Mouse (Mus musculus) kidney, postnatal 0 days (tissue): ENCODE measurements around the gene Ifngr2. TPM values are rescaled to one million over a fixed set of nuclear protein-coding genes. Genes with fewer than 3 reads are reported as not detected.

Source experiments
- ATAC-seq: fragments of 200-750 bp; cut with Nextera tagmentation; replicated peaks from 2 replicates; pipeline ENCODE4 v1.8.0; 2017; ENCODE audit warnings: low read depth, moderate number of reproducible peaks, moderate TSS enrichment, moderate library complexity; ENCODE audit not compliant: low FRiP score
- DNase-seq: peaks from one replicate; pipeline ENCODE4 v3.0.0-alpha.2; 2016; ENCODE audit warnings: low spot score
- H3K27ac ChIP-seq: fragments of 300-500 bp; sonication (generic); 2 replicates; pipeline ENCODE4 v1.5.1; 2014; ENCODE audit warnings: mild to moderate bottlenecking
- H3K27me3 ChIP-seq: fragments of 300-500 bp; sonication (generic); 2 replicates; pipeline ENCODE4 v1.6.1; 2014; ENCODE audit warnings: low read length, mixed read lengths; ENCODE audit not compliant: insufficient read depth
- H3K36me3 ChIP-seq: fragments of 300-500 bp; sonication (generic); 2 replicates; pipeline ENCODE4 v1.6.1; 2014; ENCODE audit warnings: low read length, mixed read lengths; ENCODE audit not compliant: insufficient read depth
- H3K4me1 ChIP-seq: fragments of 300-500 bp; sonication (generic); replicated peaks from 2 replicates; pipeline ENCODE4 v1.6.1; 2014; ENCODE audit warnings: antibody characterized with exemption, low read length, mixed read lengths; ENCODE audit not compliant: insufficient read depth
- H3K4me2 ChIP-seq: fragments of 300-500 bp; sonication (generic); 2 replicates; pipeline ENCODE4 v1.6.1; 2014; ENCODE audit warnings: mild to moderate bottlenecking, low read length, moderate library complexity, mixed read lengths
- H3K4me3 ChIP-seq: fragments of 300-500 bp; sonication (generic); replicated peaks from 2 replicates; pipeline ENCODE4 v1.5.1; 2014; ENCODE audit warnings: low read depth, low read length
- H3K9ac ChIP-seq: fragments of 300-500 bp; sonication (generic); 2 replicates; pipeline ENCODE4 v1.6.1; 2014; ENCODE audit warnings: low read depth, low read length
- H3K9me3 ChIP-seq: fragments of 300-500 bp; sonication (generic); replicated peaks from 2 replicates; pipeline ENCODE4 v1.6.1; 2016; ENCODE audit warnings: low read length, inconsistent platforms, mixed read lengths
- CTCF ChIP-seq: IDR thresholded peaks from 2 replicates; pipeline ENCODE4 v1.5.1; 2016; ENCODE audit warnings: antibody characterized with exemption, low read depth, mild to moderate bottlenecking, moderate library complexity
- WGBS: fragments of 180-500 bp; shearing (Covaris S2); extraction: QIAGEN DNeasy Blood & Tissue Kit; methylation state at CpG from one replicate; pipeline ENCODE4 v1.1.7; 2014; 5-methylcytosine and 5-hydroxymethylcytosine counted together
- polyA plus RNA-seq: library from polyadenylated mRNA; unstranded; fragments of >200 nt; fragmentation: Nextera tagmentation; extraction: Ambion mirVana; gene quantifications from 2 replicates; pipeline ENCODE4 v1.2.1, GENCODE M21; 2015

Gene Ifngr2
- polyA plus RNA-seq, 1 experiment from 2014 or later = 42.6 TPM

- 0 out of 2 replicates have a peak, but pooled peaks cover 8% of the 10 kb centered on the region for H3K36me3 ChIP-seq
- no peak overlapping the region for H3K9ac ChIP-seq
- no peak overlapping the region for H3K27ac ChIP-seq
- TF ChIP-seq CTCF = peak; percentile 74
- no peak overlapping the region for H3K4me2 ChIP-seq
- H3K27me3 ChIP-seq = no peaks in the 10 kb centered on the region
- 74% methylated on average over 2 of the region's 2 CpGs for WGBS
- H3K4me3 ChIP-seq = no peak overlapping the region
- no peak for ATAC-seq
- no peaks in the 10 kb centered on the region for H3K4me1 ChIP-seq
- H3K9me3 ChIP-seq = no peaks in the 10 kb centered on the region
- DNase-seq = peak; percentile 50
These were observed 35.4 kb downstream of the Ifngr2 start for GRCm38 (mm10) chr16:91582307-91582706.

- Histone ChIP-seq H3K4me3 (no peak overlapping the region), H3K27me3 (no peaks in the 10 kb centered on the region), H3K36me3 (0 out of 2 replicates have a peak, but pooled peaks cover 7% of the 10 kb centered on the region), H3K9me3 (no peaks in the 10 kb centered on the region), H3K9ac (no peak overlapping the region), H3K4me2 (no peak overlapping the region), H3K4me1 (peaks cover 7% of the 10 kb centered on the region; the same call in 1 of the 2 replicates), H3K27ac (peak overlapping the region; percentile 47; the same call in 1 of the 2 replicates)
- ATAC-seq (peak; percentile 70), DNase-seq (no peak)
- no peak for TF ChIP-seq CTCF
- 69% methylated on average over 5 of the region's 5 CpGs for WGBS
These were observed 38.7 kb downstream of the Ifngr2 start for GRCm38 (mm10) chr16:91585617-91586016.

DNA sequence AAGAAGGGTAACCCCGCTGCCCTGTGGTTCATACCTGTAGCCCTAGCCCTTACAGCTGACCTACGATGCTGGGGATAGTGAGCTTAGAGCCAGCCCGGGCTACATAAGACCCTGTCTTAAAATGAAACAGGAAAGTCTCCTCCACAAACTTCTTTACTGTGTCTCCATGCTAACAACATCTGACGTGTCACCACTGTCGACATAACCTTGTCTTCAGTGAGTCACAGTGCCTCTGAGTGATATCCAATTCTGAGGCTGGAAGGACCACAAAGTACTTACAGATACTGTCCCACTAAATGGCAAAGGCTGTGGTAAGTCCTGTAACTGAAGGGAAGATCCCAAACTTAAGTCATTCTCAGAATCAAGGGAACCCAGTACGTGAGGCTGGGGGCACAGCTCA, 39.4 kb downstream of the Ifngr2 start:
- Histone ChIP-seq H3K4me2 (no peak overlapping the region), H3K4me3 (no peak overlapping the region), H3K36me3 (0 out of 2 replicates have a peak, but pooled peaks cover 3% of the 10 kb centered on the region), H3K27ac (no peak overlapping the region), H3K9ac (no peak overlapping the region), H3K27me3 (no peaks in the 10 kb centered on the region), H3K9me3 (no peaks in the 10 kb centered on the region), H3K4me1 (peaks cover 8% of the 10 kb centered on the region; the same call in 1 of the 2 replicates)
- WGBS = 92% methylated on average over 6 of the region's 6 CpGs
- ATAC-seq (no peak), DNase-seq (no peak)
- TF ChIP-seq CTCF = no peak

DNA sequence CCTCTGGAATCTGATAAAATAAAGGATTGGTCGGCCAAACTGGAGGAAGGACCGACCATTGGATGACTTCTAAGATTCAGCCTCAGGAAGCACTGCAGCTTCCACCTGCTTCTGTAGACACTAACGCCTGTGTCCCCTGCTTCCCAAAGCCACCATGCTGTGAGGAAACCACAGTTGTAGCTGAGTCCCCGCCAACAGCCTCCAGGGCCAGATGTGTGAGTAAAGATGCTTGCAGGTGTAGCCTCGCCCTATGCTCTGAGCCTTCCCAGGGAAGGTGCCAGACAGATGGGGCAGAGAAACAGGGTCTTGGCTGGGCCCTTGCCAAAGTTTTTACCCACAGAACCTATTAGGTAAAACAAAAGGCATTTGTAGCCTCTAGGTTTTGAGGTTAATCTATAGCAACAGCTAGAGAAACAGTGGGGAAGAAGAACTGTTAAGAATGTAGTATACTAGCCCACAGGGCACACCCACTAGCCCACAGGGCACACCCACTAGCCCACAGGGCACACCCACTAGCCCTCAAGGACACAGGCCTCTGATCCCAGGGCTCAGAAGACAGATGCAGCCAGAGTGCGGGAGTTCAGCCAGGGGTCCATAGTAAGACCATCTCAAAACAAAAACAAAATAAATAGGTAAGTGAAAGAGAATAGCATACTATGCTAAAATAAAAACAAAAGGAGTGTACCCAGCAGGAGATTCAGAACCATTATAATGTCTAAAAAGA, 41.0 kb downstream of the Ifngr2 start:
- Histone ChIP-seq H3K4me3 (no peak overlapping the region), H3K36me3 (no peaks in the 10 kb centered on the region), H3K4me2 (no peak overlapping the region), H3K9ac (no peak overlapping the region), H3K27me3 (no peaks in the 10 kb centered on the region), H3K4me1 (peaks cover 14% of the 10 kb centered on the region; the same call in 1 of the 2 replicates), H3K9me3 (no peaks in the 10 kb centered on the region), H3K27ac (no peak overlapping the region)
- 73% methylated on average over 6 of the region's 6 CpGs for WGBS
- no peak for TF ChIP-seq CTCF
- no peak for ATAC-seq
- no peak for DNase-seq

DNA sequence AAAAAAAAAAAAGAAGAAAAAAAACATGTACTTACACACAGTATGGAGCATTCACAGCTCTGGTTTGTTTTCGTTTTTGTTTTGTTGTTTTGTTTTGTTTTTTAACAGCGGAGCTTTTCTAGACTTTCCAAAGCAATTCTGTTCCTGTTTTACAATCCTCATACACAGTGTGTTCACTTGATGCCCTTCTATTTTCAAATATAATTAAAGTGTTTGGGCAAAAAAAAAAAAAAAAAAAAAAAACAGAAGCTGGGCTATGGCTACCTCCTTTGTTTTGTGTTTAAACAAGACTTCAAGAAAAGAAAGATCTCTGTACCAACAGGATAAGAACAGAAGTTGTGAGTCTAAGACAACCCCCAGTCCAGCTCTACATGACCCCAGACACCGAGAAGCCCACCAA, 41.8 kb downstream of the Ifngr2 start:
- WGBS = 89% methylated on average over 3 of the region's 3 CpGs

GRCm38 (mm10) chr16:91592162-91592561, 45.3 kb downstream of the Ifngr2 start:
- DNase-seq (peak; percentile 45), ATAC-seq (no peak)
- H3K9me3 ChIP-seq = no peaks in the 10 kb centered on the region
- H3K9ac ChIP-seq = no peak overlapping the region
- no peak overlapping the region for H3K4me2 ChIP-seq
- TF ChIP-seq CTCF = no peak
- peaks cover 14% of the 10 kb centered on the region; the same call in 1 of the 2 replicates for H3K4me1 ChIP-seq
- no peak overlapping the region for H3K27ac ChIP-seq
- no peak overlapping the region for H3K4me3 ChIP-seq
- H3K27me3 ChIP-seq = no peaks in the 10 kb centered on the region
- no peaks in the 10 kb centered on the region for H3K36me3 ChIP-seq
- WGBS = 46% methylated on average over 8 of the region's 8 CpGs

More for the DNA sequence above, 41.8 kb downstream of the Ifngr2 start:
- Histone ChIP-seq H3K27me3 (no peaks in the 10 kb centered on the region), H3K36me3 (no peaks in the 10 kb centered on the region), H3K4me2 (no peak overlapping the region), H3K9me3 (no peaks in the 10 kb centered on the region), H3K4me3 (no peak overlapping the region), H3K27ac (no peak overlapping the region), H3K4me1 (peaks cover 14% of the 10 kb centered on the region; the same call in 1 of the 2 replicates), H3K9ac (no peak overlapping the region)
- TF ChIP-seq CTCF = no peak
- no peak for ATAC-seq
- no peak for DNase-seq
